Mouse (Mus musculus) 3134 (cell line): ENCODE measurements around the gene Olfr20.
A peak's percentile ranks its signal among the peaks of the same experiment; 100 is the strongest.
"Not testable (repeated sequence)": the region's sequence is repeated elsewhere in the genome, so short reads cannot be mapped to it uniquely, and the experiment has no call there.

Experiments
- DNase-seq: peaks from one replicate; pipeline ENCODE4 v3.0.0-alpha.2; 2011; ENCODE audit warnings: low spot score; ENCODE audit not compliant: insufficient read length; ENCODE audit errors: extremely low read depth

The Olfr20 gene

GRCm38 (mm10) chr11:73350483-73350882 is at the start of gene Olfr20:
TSS of gene Olfr20 (plus strand) at chr11:73350783.
- DNase-seq, result no peak

GRCm38 (mm10) chr11:73303123-73303522 is 47.5 kb upstream of the Olfr20 start:
- no peak for DNase-seq

- DNase-seq, result no peak
These were observed 34.6 kb upstream of the Olfr20 start for GRCm38 (mm10) chr11:73315961-73316360.

DNA sequence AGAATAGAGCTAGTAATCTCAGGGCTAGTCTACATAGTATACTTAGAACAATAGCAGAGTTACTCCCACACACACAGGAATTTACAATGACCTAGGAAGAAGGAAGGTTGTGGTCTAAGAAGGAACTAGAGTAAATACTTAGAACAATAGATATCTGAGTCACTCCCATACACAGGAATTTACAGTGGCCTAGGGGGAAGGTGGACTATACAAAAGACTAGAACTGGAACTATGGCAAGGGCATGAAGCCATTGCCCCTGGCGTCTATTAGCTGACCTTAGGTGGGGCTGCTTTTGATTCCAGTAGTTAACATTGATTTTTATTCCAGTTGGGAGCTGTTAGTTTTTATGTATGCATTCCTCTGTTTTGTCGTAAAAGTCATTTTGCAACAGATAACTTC is 32.0 kb upstream of the Olfr20 start:
- DNase-seq, result not testable (repeated sequence)

- not testable (repeated sequence) for DNase-seq
These were observed 29.5 kb upstream of the Olfr20 start for GRCm38 (mm10) chr11:73321064-73321463.

DNA sequence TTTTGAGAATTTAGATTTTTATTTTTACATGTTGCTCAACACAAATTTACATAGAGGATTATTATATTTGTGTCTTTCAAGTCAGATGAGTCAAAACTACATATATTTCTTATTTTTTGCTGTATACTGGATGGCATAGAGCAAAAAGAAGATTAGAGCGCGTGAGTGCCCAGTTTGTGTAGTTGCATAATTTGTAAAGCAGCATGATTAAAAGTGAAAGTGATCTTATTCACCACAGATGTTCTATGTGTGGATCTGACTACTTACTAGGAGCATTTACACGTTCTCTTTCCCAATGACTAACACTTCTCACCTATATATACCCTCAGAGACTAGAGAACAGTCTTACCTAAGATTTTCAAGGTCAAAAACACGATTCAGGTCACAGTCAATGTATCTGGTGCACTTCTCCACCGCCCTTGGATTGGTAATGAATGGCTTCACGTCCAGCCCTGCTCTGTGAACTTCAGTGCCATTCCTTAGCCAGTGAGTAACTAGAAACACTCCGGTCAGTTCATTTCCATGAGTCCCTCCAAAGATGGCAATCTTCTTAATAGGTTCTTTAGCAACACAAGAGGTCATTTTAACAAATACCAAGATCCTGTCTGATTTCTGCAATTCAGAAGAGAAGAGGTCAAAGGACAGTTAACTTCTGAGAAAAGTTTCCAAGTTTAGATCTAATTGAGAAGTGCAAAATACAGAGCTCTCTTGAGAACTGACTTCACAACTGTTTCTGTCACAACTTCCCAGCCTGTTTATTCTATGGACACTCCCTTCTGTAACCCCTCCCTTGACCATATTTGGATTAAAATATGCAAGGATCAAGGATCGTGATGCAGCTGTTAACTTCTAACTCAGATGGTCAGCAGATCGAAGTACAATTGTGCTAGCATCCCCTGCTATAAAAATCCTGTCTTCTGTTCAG is 26.4 kb upstream of the Olfr20 start:
- DNase-seq, result no peak

- peak; percentile 38 for DNase-seq
These were observed 24.1 kb upstream of the Olfr20 start for GRCm38 (mm10) chr11:73326485-73326886.

GRCm38 (mm10) chr11:73327361-73327760 is 23.2 kb upstream of the Olfr20 start:
- no peak for DNase-seq

- DNase-seq, result peak; percentile 14
These were observed 21.1 kb upstream of the Olfr20 start, which contains the start of the genes Aspa, Gm49340 and Spata22 for GRCm38 (mm10) chr11:73329442-73329841. TSS of gene Aspa (minus strand) at chr11:73329596. TSS of gene Gm49340 (plus strand) at chr11:73329741. TSS of gene Spata22 (plus strand) at chr11:73329741.

DNA sequence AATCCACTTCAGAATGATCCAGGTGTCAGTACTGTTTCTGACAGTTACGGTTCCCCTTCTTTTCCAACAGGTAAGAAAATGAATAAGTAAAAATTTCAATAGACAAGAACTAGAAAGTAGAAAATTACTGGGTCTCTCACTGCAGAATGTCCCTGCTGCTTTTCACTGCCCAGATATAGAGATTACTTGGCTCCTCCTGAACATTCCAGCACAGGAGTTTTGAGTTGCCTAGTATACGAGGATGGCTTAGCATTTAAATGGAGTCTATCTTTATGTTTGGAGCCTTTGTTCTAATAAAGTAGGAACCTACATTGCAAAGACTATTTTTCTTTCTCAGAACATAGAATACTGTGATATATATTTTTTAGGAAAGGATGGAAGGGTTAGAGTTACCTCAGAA is 17.2 kb upstream of the Olfr20 start:
- no peak for DNase-seq

DNA sequence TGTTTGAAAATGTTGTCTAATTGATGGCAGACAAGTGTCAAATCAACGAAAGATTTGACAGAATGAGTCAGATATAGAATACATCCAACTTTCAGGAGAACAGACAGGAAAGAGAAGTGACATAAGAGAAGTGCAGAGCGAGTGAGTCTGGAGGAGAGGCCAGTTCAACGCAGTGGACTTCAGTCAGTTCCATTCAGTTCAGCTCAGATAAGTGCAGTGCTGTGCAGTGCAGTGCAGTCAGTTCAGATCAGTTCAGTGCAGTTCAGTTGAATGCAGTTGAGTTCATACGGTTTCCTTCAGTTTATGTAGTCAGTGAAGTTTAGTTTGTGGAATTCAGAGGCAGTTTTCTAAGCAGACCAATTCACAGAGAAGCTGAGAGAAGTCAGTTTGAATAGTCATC is 13.7 kb upstream of the Olfr20 start:
- DNase-seq, result no peak

DNA sequence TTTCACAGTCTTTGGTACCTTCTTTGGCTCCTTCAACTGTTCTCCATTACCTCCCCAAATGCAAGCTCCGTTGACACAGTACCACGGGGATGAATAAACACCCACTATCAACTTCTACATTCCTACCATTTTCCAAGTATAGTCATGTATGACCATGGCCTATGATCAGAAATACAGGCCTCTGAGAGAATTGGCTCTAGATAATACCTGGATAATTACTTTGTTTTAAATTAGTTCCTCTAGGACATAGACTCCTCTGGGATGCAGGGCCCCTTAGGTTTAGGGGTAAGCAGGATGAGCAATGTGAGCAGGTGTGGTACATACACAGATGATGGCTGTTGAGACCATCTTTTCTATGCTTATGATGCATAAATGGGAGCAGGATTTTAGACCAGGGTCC is 20.4 kb downstream of the Olfr20 start, which contains the start of gene Olfr376:
Gene Olfr376 (plus strand): TSS at position 301 of the 400 bp plus-strand sequence.
- DNase-seq, result no peak

- no peak for DNase-seq
These were observed 44.8 kb downstream of the Olfr20 start for GRCm38 (mm10) chr11:73395374-73395773.

GRCm38 (mm10) chr11:73399514-73399913 is 48.9 kb downstream of the Olfr20 start, which contains the start of gene Olfr1:
TSS of gene Olfr1 (minus strand) at chr11:73399614.
- DNase-seq, result no peak
